Mouse (Mus musculus) limb, embryonic 10.5 days (tissue): Measurements from ENCODE around the gene Prokr2. TPM values are rescaled to one million over a fixed set of nuclear protein-coding genes. Genes with fewer than 3 reads are reported as not detected.

Experiments
- DNase-seq: peaks from one replicate; pipeline ENCODE4 v3.0.0-alpha.2; 2017; ENCODE audit warnings: low spot score
- H3K27ac ChIP-seq: fragments of 300-500 bp; sonication (generic); 2 replicates; pipeline ENCODE4 v1.5.1; 2016; ENCODE audit warnings: mild to moderate bottlenecking
- H3K27me3 ChIP-seq: fragments of 300-500 bp; sonication (generic); 2 replicates; pipeline ENCODE4 v1.6.1; 2016; ENCODE audit warnings: low read depth, mild to moderate bottlenecking; ENCODE audit not compliant: poor library complexity, severe bottlenecking
- H3K36me3 ChIP-seq: fragments of 300-500 bp; sonication (generic); 2 replicates; pipeline ENCODE4 v1.6.1; 2016; ENCODE audit warnings: mild to moderate bottlenecking, moderate library complexity
- H3K4me1 ChIP-seq: fragments of 300-500 bp; sonication (generic); 2 replicates; pipeline ENCODE4 v1.6.1; 2016
- H3K4me3 ChIP-seq: fragments of 300-500 bp; sonication (generic); 2 replicates; pipeline ENCODE4 v1.5.1; 2016; ENCODE audit warnings: mild to moderate bottlenecking, moderate library complexity
- H3K9me3 ChIP-seq: fragments of 300-500 bp; sonication (generic); replicated peaks from 2 replicates; pipeline ENCODE4 v1.6.1; 2016; ENCODE audit warnings: mild to moderate bottlenecking
- WGBS: fragments of 180-500 bp; shearing (Covaris S2); methylation state at CpG from one replicate; pipeline ENCODE4 v1.1.7; 2016; 5-methylcytosine and 5-hydroxymethylcytosine counted together
- polyA plus RNA-seq: library from polyadenylated mRNA; unstranded; fragments of >200 nt; fragmentation: Nextera tagmentation; extraction: Ambion mirVana; gene quantifications from 2 replicates; pipeline ENCODE4 v1.2.1, GENCODE M21; 2016

Gene Prokr2
- polyA plus RNA-seq, result 0.34 and 0.78 TPM in 2 replicates

DNA sequence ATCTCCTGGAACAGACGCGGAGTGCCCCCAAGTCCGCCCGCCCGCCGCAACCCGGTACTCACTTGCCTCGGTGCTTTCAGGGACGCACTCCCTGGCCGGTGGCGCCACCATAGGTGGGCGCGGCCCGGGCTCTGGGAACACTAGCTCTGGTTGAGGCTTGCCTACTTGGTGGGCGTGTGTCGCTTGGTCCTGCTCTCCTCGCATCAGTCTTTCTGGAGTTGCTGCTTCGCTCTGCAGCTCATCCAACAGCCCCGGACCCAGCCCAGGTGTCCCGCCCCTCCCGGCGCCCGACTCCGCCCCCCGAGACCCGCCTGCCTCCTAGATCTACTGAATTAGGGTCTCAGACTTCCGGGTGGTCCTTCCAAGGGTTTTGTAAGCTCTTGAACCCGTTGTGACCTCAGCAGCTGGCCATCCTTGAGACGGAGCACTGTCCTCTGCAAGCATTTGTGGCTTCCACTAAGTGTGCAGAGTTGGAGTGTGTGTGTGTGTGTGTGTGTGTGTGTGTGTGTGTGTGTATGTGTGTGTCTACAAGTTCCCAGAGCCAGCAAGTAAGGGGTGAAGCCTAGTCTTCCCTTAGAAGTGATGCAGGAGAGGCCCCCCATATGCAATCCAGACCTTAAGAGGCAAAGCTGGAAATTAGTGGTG lies at the start of gene Prokr2:
Prokr2 (minus strand) TSS at position 254 of the 645 bp plus-strand sequence.
- no peaks in the 10 kb centered on the region for H3K36me3 ChIP-seq
- H3K4me1 ChIP-seq, result peaks cover 15% of the 10 kb centered on the region
- no peak for DNase-seq
- H3K27me3 ChIP-seq, result peaks cover 42% of the 10 kb centered on the region
- no peaks in the 10 kb centered on the region for H3K9me3 ChIP-seq
- WGBS, result 1% methylated on average over 29 of the region's 29 CpGs
- H3K27ac ChIP-seq, result peak within 1 kb of the TSS; percentile 44; the same call in 1 of the 2 replicates
- peak within 1 kb of the TSS; percentile 66 for H3K4me3 ChIP-seq

- WGBS, result 78% methylated on average over 17 of the region's 17 CpGs
- H3K9me3 ChIP-seq, result no peaks in the 10 kb centered on the region
- DNase-seq, result no peak
- H3K4me3 ChIP-seq, result no peak overlapping the region
- no peaks in the 10 kb centered on the region for H3K27me3 ChIP-seq
- no peak overlapping the region for H3K27ac ChIP-seq
- H3K4me1 ChIP-seq, result peaks cover 7% of the 10 kb centered on the region; the same call in 1 of the 2 replicates
- no peaks in the 10 kb centered on the region for H3K36me3 ChIP-seq
Measured at GRCm38 (mm10) chr2:132427160-132427941, 42.1 kb upstream of the Prokr2 start.

DNA sequence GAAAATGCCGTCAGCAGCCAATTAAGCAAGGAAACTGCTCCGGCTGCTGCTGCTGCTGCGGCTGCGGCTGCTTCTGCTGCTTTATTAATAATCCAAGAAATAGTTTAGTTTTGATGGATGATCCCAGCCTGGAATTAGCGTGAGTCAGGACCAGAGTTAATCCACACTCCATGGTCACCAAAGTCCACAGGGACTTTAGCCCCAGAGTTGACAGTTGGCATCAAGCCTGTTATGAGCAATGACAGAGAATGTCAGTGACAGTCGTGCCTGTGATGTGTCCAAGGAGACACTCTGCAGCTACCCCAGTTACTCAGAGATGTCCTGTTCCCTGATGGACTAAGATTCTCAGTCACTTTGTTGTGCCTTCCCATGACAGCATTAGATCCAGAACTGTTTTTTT lies 40.3 kb upstream of the Prokr2 start:
- no peak overlapping the region for H3K27ac ChIP-seq
- DNase-seq, result no peak
- H3K4me1 ChIP-seq, result peaks cover 7% of the 10 kb centered on the region; the same call in 1 of the 2 replicates
- H3K36me3 ChIP-seq, result no peaks in the 10 kb centered on the region
- 82% methylated on average over 6 of the region's 6 CpGs for WGBS
- no peak overlapping the region for H3K4me3 ChIP-seq
- no peaks in the 10 kb centered on the region for H3K9me3 ChIP-seq
- no peaks in the 10 kb centered on the region for H3K27me3 ChIP-seq

GRCm38 (mm10) chr2:132423411-132424047 lies 38.3 kb upstream of the Prokr2 start:
- DNase-seq, result no peak
- Histone ChIP-seq H3K27me3 (no peaks in the 10 kb centered on the region), H3K4me1 (peaks cover 7% of the 10 kb centered on the region; the same call in 1 of the 2 replicates), H3K4me3 (no peak overlapping the region), H3K9me3 (no peaks in the 10 kb centered on the region), H3K36me3 (no peaks in the 10 kb centered on the region), H3K27ac (no peak overlapping the region)
- 76% methylated on average over 7 of the region's 7 CpGs for WGBS

GRCm38 (mm10) chr2:132422846-132423245 lies 37.6 kb upstream of the Prokr2 start:
- no peaks in the 10 kb centered on the region for H3K36me3 ChIP-seq
- WGBS, result 89% methylated on average over 9 of the region's 9 CpGs
- H3K9me3 ChIP-seq, result no peaks in the 10 kb centered on the region
- H3K27me3 ChIP-seq, result no peaks in the 10 kb centered on the region
- no peak overlapping the region for H3K4me3 ChIP-seq
- DNase-seq, result no peak
- peaks cover 7% of the 10 kb centered on the region; the same call in 1 of the 2 replicates for H3K4me1 ChIP-seq
- no peak overlapping the region for H3K27ac ChIP-seq

DNA sequence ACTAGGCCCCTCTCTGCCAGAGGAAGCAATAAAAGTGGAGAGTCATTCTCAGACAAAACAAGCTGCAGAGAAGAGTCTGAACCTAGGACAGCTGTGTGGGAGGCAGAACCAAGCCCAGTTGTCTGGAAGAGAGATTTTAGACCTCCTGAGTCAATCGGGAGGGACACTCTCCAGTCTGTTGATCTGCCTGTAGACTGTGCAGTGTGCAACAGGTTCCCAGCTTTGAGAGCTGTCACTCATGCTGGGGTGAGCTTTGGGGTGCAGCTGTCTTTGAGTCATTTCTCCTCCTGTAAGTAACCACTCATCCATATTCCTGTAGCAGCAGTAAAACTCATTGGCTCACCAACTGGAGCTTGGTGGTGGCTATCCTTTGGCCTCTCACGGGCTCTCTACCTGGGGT lies 33.2 kb upstream of the Prokr2 start:
- WGBS, result 81% methylated on average over 2 of the region's 2 CpGs
- H3K36me3 ChIP-seq, result no peaks in the 10 kb centered on the region
- no peaks in the 10 kb centered on the region for H3K9me3 ChIP-seq
- no peak for DNase-seq
- H3K27me3 ChIP-seq, result no peaks in the 10 kb centered on the region
- H3K27ac ChIP-seq, result no peak overlapping the region
- no peaks in the 10 kb centered on the region for H3K4me1 ChIP-seq
- no peak overlapping the region for H3K4me3 ChIP-seq

DNA sequence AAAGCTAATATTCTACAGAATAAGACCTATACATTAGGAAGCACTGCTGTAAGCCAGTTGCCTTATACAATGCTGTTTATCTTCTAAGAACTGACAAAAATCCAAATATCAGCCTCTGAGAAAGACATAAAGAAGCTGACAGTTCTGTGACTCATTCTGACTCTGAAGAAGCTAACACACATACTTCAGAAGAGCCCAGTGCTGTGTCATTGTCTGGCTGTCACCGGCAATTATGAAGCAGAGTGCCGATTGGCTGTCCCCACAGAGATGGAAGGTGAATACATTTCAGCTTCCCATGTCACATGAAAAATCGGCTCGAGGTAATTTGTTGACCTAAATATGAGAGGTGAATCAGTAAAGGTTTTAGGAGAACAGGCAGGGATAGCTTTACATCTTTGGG lies 24.9 kb upstream of the Prokr2 start:
- 92% methylated on average over 4 of the region's 4 CpGs for WGBS
- no peak for DNase-seq
- no peaks in the 10 kb centered on the region for H3K36me3 ChIP-seq
- H3K9me3 ChIP-seq, result no peaks in the 10 kb centered on the region
- H3K4me3 ChIP-seq, result no peak overlapping the region
- H3K27ac ChIP-seq, result no peak overlapping the region
- H3K27me3 ChIP-seq, result no peaks in the 10 kb centered on the region
- H3K4me1 ChIP-seq, result no peaks in the 10 kb centered on the region

- H3K27ac ChIP-seq, result no peak overlapping the region
- H3K36me3 ChIP-seq, result no peaks in the 10 kb centered on the region
- H3K9me3 ChIP-seq, result no peaks in the 10 kb centered on the region
- no peak for DNase-seq
- no peaks in the 10 kb centered on the region for H3K4me1 ChIP-seq
- H3K4me3 ChIP-seq, result no peak overlapping the region
- WGBS, result 89% methylated on average over 8 of the region's 8 CpGs
- no peaks in the 10 kb centered on the region for H3K27me3 ChIP-seq
Measured at GRCm38 (mm10) chr2:132398136-132398535, 12.9 kb upstream of the Prokr2 start.

DNA sequence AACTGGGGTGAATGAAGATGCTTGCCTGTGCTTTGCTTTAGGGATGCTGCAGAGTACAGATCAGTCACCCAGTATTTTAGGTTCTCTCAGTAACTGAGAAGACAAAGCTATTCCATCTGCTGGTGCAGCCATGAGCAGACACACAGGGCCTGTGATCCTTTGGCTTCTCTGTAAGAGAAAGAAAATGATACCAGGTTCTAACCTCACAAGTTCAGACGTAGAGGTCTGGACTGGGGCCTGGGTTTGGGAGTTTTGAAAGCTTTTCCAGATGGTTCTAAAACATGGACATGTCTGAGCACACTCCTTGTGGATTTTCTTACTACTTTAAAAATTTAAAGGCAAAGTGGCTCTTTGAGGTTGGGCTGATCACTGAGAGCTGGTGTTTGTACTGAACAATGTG lies 10.5 kb upstream of the Prokr2 start:
- H3K9me3 ChIP-seq, result no peaks in the 10 kb centered on the region
- no peak overlapping the region for H3K27ac ChIP-seq
- no peaks in the 10 kb centered on the region for H3K36me3 ChIP-seq
- no peak for DNase-seq
- H3K4me1 ChIP-seq, result no peaks in the 10 kb centered on the region
- H3K4me3 ChIP-seq, result no peak overlapping the region
- 50% methylated on average over 1 of the region's 1 CpGs for WGBS
- no peaks in the 10 kb centered on the region for H3K27me3 ChIP-seq

DNA sequence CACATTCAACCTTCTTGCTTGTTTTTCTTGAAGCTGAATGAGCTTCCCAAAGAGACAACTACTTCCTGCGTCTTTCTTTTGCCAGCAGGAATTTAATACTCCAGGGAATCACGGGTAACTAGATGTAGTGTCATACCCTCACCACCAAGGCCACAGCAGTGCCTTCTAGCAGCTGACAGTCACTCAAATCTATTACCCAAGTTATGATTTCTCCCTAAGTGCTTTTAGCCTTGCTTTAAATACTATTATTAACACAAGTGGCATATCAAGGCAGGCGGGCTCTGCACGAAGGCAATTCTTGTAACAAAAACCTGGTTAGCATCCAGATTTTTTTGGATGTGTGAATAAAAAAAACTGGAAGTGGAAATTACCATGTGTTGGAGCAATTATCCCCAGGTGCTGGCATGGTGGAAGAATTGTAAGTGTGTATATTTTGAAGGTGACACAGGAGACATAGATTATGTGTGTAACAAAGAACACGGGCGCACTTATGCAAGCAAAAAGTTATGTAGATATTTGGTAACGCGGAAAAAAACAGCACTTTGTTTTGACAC lies 5.4 kb upstream of the Prokr2 start:
- DNase-seq, result no peak
- Histone ChIP-seq H3K4me3 (no peak overlapping the region), H3K4me1 (no peaks in the 10 kb centered on the region), H3K27me3 (peaks cover 10% of the 10 kb centered on the region), H3K9me3 (no peaks in the 10 kb centered on the region), H3K36me3 (no peaks in the 10 kb centered on the region), H3K27ac (no peak overlapping the region)
- 88% methylated on average over 8 of the region's 8 CpGs for WGBS

DNA sequence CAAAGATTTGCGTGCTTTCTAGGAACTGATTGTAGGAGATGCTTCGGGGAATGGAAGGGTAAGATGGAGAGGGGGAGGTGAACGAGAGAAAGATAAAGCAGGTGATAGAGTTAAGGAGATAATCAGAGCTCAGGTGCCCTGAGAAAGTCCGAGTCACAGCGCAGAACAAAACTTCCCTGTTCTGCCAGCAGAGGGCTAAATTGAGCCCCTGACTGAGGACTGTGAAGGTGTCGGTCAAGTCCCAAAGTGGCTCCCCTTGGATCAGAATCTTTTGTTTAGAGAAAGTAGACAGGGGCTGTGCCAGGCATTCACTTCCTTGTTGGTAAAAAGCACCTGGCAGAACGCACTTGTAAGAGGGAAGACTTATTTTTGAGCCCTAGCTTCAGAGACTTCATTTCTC lies 4.3 kb upstream of the Prokr2 start:
- DNase-seq, result peak; percentile 47
- 35% methylated on average over 7 of the region's 7 CpGs for WGBS

DNA sequence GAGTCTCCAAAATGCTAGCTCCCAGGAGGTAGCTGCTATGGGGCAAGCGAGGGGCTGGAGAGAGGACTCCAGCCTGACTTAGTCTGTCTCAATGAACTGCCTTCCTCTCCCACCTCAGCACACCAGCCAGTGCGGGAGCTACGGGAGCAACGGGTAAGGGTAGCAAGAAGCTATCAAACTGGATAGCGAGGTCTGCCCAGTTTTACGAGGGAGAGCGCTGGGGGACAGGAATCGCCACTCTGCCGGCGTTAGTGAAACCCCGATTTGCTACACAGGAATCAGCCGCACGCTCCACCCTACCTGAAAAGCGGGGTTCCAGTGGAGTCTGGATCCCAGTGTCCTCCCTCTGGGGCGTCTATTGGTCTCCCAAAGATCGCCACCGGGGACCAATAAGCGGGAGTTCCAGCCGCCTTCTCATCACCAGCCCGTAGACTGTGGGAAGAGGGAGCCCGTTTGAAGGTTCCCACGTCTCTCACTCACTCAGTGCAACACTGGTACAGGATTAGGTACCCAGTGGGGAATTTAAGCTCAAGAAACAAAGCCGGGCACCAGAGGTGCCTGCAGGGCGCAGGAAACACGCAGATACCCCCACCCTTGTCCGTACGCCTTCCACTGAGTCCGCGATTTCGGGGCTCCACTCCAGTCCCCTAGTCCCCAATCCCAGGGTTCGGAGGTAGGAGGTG lies 595 bp downstream of the Prokr2 start:
- Histone ChIP-seq H3K9me3 (no peaks in the 10 kb centered on the region), H3K4me1 (peaks cover 15% of the 10 kb centered on the region), H3K27me3 (peaks cover 42% of the 10 kb centered on the region), H3K36me3 (no peaks in the 10 kb centered on the region), H3K4me3 (peak overlapping the region; percentile 66), H3K27ac (peak overlapping the region; percentile 44; the same call in 1 of the 2 replicates)
- WGBS, result under 1% methylated on average over 31 of the region's 31 CpGs
- peak; percentile 67 for DNase-seq

More for the DNA sequence above, 4.3 kb upstream of the Prokr2 start:
- Histone ChIP-seq H3K4me1 (peaks cover 10% of the 10 kb centered on the region), H3K4me3 (no peak overlapping the region), H3K9me3 (no peaks in the 10 kb centered on the region), H3K36me3 (no peaks in the 10 kb centered on the region), H3K27ac (no peak overlapping the region), H3K27me3 (peaks cover 21% of the 10 kb centered on the region)
